Mouse (Mus musculus) embryonic facial prominence, embryonic 15.5 days (tissue): Measurements from ENCODE around the gene Gm10322. TPM values are rescaled to one million over a fixed set of nuclear protein-coding genes. Genes with fewer than 3 reads are reported as not detected.

Experiments
- ATAC-seq: fragments of 200-750 bp; cut with Nextera tagmentation; 2 replicates; pipeline ENCODE4 v1.8.0; 2017; ENCODE audit warnings: low read depth, moderate TSS enrichment; ENCODE audit not compliant: insufficient number of reproducible peaks, low FRiP score, low TSS enrichment
- H3K27ac ChIP-seq: fragments of 300-500 bp; sonication (generic); replicated peaks from 2 replicates; pipeline ENCODE4 v1.5.1; 2015; ENCODE audit warnings: mild to moderate bottlenecking, inconsistent platforms
- H3K27me3 ChIP-seq: fragments of 300-500 bp; sonication (generic); 2 replicates; pipeline ENCODE4 v1.6.1; 2015; ENCODE audit warnings: inconsistent platforms
- H3K36me3 ChIP-seq: fragments of 300-500 bp; sonication (generic); 2 replicates; pipeline ENCODE4 v1.6.1; 2015; ENCODE audit warnings: mild to moderate bottlenecking, inconsistent platforms
- H3K4me1 ChIP-seq: fragments of 300-500 bp; sonication (generic); 2 replicates; pipeline ENCODE4 v1.6.1; 2015; ENCODE audit warnings: inconsistent platforms
- H3K4me2 ChIP-seq: fragments of 300-500 bp; sonication (generic); replicated peaks from 2 replicates; pipeline ENCODE4 v1.6.1; 2015; ENCODE audit warnings: mild to moderate bottlenecking, inconsistent platforms
- H3K4me3 ChIP-seq: fragments of 300-500 bp; sonication (generic); replicated peaks from 2 replicates; pipeline ENCODE4 v1.5.1; 2015; ENCODE audit warnings: mild to moderate bottlenecking, inconsistent platforms
- H3K9ac ChIP-seq: fragments of 300-500 bp; sonication (generic); 2 replicates; pipeline ENCODE4 v1.6.1; 2015; ENCODE audit warnings: inconsistent platforms
- H3K9me3 ChIP-seq: fragments of 300-500 bp; sonication (generic); replicated peaks from 2 replicates; pipeline ENCODE4 v1.6.1; 2016; ENCODE audit warnings: inconsistent platforms
- WGBS: fragments of 180-500 bp; shearing (Covaris S2); methylation state at CpG from one replicate; pipeline ENCODE4 v1.1.7; 2015; 5-methylcytosine and 5-hydroxymethylcytosine counted together
- polyA plus RNA-seq: library from polyadenylated mRNA; unstranded; fragments of >200 nt; fragmentation: Nextera tagmentation; extraction: Ambion mirVana; gene quantifications from 2 replicates; pipeline ENCODE4 v1.2.1, GENCODE M21; 2015

Gene Gm10322
- polyA plus RNA-seq, 1 experiment from 2014 or later, result not detected

DNA sequence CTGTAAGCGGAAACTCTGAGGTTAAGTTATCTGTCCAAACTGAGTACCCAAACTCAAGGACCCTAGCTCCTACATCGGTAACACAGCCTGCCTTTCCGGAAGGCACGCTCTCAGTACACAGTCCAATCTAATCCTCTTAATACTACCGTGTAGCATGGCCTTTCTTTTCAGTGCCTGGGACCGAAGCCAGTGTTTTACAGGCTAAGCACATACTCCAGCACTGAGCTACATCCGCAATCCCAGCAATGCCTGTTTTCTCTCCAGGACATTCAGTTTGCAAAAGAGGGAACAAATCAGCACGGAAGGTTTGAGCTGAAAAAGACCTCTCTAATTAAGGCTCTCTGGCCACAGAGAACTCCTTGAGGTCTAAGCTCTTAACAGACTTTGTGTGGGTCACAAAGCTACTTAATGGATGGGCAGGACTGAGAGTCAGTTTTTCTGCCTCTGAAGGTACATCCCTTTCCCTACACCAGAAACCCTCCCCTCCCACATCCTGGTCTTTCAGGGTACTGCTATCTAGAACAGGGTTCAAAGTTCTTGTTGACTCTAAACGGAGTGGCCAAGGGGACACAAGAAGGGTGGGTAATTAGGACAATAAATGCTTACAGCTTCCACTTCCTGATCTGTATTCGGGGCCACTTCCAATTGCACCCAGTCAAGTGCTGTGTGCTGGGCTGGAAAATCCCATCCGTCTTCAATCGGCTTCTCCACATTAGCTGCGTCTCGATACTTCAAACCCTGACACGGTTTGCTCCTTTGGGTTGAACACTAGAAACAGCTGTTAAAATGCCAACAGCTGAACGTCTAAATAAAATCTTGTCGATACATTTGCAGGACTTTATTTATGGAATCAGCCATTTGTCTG lies 13.0 kb downstream of the Gm10322 start:
- Histone ChIP-seq H3K27me3 (no peaks in the 10 kb centered on the region), H3K4me2 (no peak overlapping the region), H3K27ac (0 out of 2 replicates have a peak overlapping the region, but pooled peaks have one; percentile 23), H3K4me3 (no peak overlapping the region), H3K4me1 (0 out of 2 replicates have a peak, but pooled peaks cover 3% of the 10 kb centered on the region), H3K9me3 (no peaks in the 10 kb centered on the region), H3K36me3 (no peaks in the 10 kb centered on the region), H3K9ac (no peak overlapping the region)
- no peak for ATAC-seq
- WGBS, result 56% methylated on average over 17 of the region's 17 CpGs

DNA sequence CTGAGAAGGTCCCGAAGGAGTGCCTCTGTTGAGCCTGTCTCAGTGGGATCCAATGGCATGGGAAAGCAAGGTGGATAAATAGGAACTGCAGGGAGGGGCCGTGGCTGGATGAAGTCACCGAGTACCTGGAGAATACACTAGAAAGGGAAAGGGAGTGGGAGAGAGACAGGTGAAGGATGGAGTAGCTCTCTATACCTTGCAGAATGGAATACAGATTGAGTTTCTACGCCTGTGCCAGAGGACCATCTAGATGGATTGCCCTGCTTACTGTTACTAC lies 13.6 kb downstream of the Gm10322 start:
- WGBS, result 82% methylated on average over 4 of the region's 4 CpGs
- Histone ChIP-seq H3K4me1 (0 out of 2 replicates have a peak, but pooled peaks cover 3% of the 10 kb centered on the region), H3K4me2 (no peak overlapping the region), H3K9me3 (no peaks in the 10 kb centered on the region), H3K4me3 (no peak overlapping the region), H3K36me3 (no peaks in the 10 kb centered on the region), H3K9ac (no peak overlapping the region), H3K27me3 (no peaks in the 10 kb centered on the region), H3K27ac (no peak overlapping the region)
- no peak for ATAC-seq

GRCm38 (mm10) chr10:59636048-59636447 lies 20.2 kb downstream of the Gm10322 start:
- WGBS, result 70% methylated on average over 2 of the region's 2 CpGs
- no peaks in the 10 kb centered on the region for H3K27me3 ChIP-seq
- no peaks in the 10 kb centered on the region for H3K36me3 ChIP-seq
- H3K4me3 ChIP-seq, result no peak overlapping the region
- no peaks in the 10 kb centered on the region for H3K9me3 ChIP-seq
- H3K4me2 ChIP-seq, result no peak overlapping the region
- ATAC-seq, result no peak
- peaks cover 18% of the 10 kb centered on the region; the same call in 1 of the 2 replicates for H3K4me1 ChIP-seq
- H3K27ac ChIP-seq, result no peak overlapping the region; the same call in 1 of the 2 replicates
- H3K9ac ChIP-seq, result no peak overlapping the region

DNA sequence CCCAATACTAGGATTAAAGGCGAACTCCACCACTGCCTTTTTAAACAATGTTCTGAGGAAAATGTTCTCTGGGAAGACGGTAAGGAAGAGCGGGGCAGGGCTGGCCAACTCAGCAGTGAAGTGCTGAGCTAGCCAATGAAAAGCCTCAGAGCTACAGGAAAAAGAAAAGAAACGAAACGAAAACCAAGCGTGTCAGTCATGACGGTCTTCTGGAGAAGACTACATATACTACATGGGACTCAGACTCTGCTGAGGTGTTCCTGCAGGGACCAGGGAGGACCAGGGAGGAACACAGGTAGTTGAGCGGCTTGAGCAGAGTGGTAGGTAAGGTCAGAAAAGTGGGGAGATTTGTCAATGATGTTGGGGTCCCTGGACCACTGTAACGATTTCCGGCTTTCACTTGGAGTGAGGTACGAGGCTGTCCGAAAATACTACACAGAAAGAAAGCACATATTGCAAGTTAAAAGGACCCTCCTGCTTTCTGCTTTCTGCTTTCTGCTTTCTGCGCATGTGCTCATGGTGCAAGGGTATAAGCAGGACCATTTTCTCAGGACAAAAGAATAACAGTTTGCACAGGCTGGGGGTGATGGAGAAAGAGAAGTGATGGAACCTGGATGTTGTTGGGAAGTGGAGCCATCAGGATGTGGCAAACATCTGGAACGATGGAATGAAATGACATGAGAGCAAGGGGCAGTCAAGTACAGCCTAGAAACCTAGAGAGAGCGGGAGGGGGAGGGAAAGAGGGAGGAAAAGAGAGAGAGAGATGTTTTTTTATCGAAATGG lies 21.1 kb downstream of the Gm10322 start:
- peaks cover 18% of the 10 kb centered on the region; the same call in 1 of the 2 replicates for H3K4me1 ChIP-seq
- peak overlapping the region; percentile 33 for H3K4me3 ChIP-seq
- no peaks in the 10 kb centered on the region for H3K36me3 ChIP-seq
- no peaks in the 10 kb centered on the region for H3K9me3 ChIP-seq
- no peak overlapping the region for H3K9ac ChIP-seq
- 47% methylated on average over 16 of the region's 16 CpGs for WGBS
- H3K4me2 ChIP-seq, result peak overlapping the region; percentile 30
- peak; percentile 39; the same call in 1 of the 2 replicates for ATAC-seq
- no peaks in the 10 kb centered on the region for H3K27me3 ChIP-seq
- H3K27ac ChIP-seq, result peak overlapping the region; percentile 82

- peak overlapping the region; percentile 82 for H3K27ac ChIP-seq
- ATAC-seq, result peak; percentile 73
Measured at GRCm38 (mm10) chr10:59637596-59638124, 21.8 kb downstream of the Gm10322 start.

DNA sequence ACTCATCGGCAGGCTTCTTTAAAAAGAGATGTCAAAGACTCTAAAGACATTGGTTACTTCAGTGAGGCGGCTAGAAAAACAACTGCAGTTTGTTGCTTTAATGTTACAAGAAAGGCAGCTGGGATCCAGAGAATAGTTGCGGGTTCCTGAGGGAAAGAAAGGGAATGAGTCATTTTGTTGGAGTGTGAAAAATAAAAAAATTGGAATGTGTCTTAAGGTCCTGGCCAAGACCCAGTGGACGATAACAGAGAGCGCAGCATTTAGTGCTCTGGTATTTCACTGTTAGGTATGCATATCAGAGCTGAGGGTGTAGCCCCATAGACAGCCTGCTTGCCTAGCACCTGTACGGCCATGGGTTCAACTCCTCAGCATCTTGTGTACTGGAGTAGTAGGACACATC lies 22.7 kb downstream of the Gm10322 start:
- H3K27me3 ChIP-seq, result no peaks in the 10 kb centered on the region
- H3K9me3 ChIP-seq, result no peaks in the 10 kb centered on the region
- 66% methylated on average over 6 of the region's 6 CpGs for WGBS
- no peak overlapping the region for H3K4me3 ChIP-seq
- H3K4me2 ChIP-seq, result no peak overlapping the region
- no peak overlapping the region for H3K9ac ChIP-seq
- no peaks in the 10 kb centered on the region for H3K36me3 ChIP-seq
- H3K27ac ChIP-seq, result peak overlapping the region; percentile 58; the same call in 1 of the 2 replicates
- peaks cover 18% of the 10 kb centered on the region; the same call in 1 of the 2 replicates for H3K4me1 ChIP-seq
- no peak for ATAC-seq

More at GRCm38 (mm10) chr10:59637596-59638124, 21.8 kb downstream of the Gm10322 start:
- Histone ChIP-seq H3K36me3 (no peaks in the 10 kb centered on the region), H3K27me3 (no peaks in the 10 kb centered on the region), H3K9ac (no peak overlapping the region), H3K4me2 (peak overlapping the region; percentile 30), H3K9me3 (no peaks in the 10 kb centered on the region), H3K4me3 (peak overlapping the region; percentile 33; the same call in 1 of the 2 replicates), H3K4me1 (peaks cover 18% of the 10 kb centered on the region; the same call in 1 of the 2 replicates)
- 39% methylated on average over 7 of the region's 7 CpGs for WGBS

DNA sequence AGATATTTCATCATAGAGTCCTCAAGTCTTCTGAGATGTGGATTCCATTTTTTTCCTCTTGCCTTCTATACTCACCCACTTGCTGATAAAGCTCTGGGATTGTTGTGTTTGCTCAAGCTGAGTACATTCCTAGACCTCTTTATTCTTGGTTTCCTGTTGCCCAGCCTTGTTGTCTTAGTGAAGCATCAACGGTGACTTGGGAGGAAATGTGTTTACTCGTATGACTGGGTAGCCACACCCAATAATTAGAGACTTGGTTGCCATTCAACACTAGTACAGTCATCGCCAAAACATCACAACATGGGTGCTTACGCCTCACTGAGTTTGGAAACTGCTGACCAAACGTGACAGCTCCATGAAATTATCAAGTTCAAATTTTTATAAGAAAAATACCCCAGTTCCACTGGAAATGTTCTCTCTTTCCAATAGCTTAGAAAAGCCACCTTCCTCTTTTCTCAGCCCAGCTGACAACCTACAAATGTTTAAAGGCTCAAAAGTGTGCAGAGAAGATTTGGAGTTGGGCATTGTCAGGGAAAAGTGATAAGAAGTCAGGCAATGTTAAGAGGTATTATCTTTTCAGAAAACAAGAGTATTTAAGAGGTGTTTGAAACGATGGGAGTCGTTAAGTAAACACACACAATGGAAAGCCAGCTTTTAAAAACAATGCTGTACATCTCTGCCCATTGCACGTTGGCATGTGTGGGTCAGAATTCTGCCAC lies 27.0 kb downstream of the Gm10322 start:
- WGBS, result 62% methylated on average over 8 of the region's 8 CpGs
- no peaks in the 10 kb centered on the region for H3K9me3 ChIP-seq
- ATAC-seq, result no peak
- no peaks in the 10 kb centered on the region for H3K27me3 ChIP-seq
- no peaks in the 10 kb centered on the region for H3K36me3 ChIP-seq
- no peak overlapping the region for H3K4me3 ChIP-seq
- H3K4me1 ChIP-seq, result peaks cover 6% of the 10 kb centered on the region; the same call in 1 of the 2 replicates
- H3K27ac ChIP-seq, result no peak overlapping the region
- H3K9ac ChIP-seq, result no peak overlapping the region
- no peak overlapping the region for H3K4me2 ChIP-seq

DNA sequence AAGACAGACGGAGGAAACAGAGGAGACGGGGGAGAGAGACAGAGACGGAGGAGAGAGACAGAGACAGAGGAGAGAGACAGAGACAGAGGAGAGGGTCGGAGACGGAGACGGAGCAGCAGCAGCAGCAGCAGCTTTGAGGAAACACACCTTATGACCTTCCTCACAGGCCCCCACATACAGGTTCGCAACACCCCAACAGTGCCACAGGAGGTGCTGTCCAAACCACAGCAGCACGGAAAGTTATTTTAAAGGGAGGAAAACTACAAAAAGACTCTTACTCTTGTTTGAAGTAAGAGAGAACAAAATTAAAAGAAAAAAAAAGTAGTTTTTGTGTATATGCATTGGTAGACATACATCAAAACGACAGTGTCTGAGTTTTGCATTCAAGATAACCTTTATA lies 27.8 kb downstream of the Gm10322 start:
- Histone ChIP-seq H3K9me3 (no peaks in the 10 kb centered on the region), H3K27me3 (no peaks in the 10 kb centered on the region), H3K27ac (no peak overlapping the region), H3K4me1 (no peaks in the 10 kb centered on the region), H3K9ac (no peak overlapping the region), H3K4me3 (no peak overlapping the region), H3K36me3 (no peaks in the 10 kb centered on the region), H3K4me2 (no peak overlapping the region)
- 74% methylated on average over 9 of the region's 9 CpGs for WGBS
- ATAC-seq, result no peak

DNA sequence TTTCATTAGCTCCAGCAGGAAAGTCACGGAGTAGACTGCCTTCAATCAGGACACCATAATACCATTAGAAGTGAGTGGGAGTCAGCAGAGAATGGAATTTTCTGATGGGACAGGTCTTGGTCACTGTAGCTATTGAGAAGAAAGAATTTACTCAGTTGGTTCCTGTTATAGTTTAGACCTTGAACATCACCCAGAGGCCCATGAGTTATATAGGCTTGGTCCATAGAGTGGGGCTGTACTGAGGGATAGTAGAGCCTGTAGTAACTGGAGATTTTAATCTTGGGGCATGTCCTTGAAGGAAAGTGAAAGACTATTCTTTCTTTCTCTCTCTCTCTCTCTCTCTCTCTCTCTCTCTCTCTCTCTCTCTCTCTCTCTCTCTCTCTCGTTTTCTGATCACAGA lies 28.8 kb downstream of the Gm10322 start:
- Histone ChIP-seq H3K4me1 (no peaks in the 10 kb centered on the region), H3K27me3 (no peaks in the 10 kb centered on the region), H3K9me3 (no peaks in the 10 kb centered on the region), H3K4me3 (no peak overlapping the region), H3K27ac (no peak overlapping the region), H3K36me3 (no peaks in the 10 kb centered on the region), H3K9ac (no peak overlapping the region), H3K4me2 (no peak overlapping the region)
- ATAC-seq, result no peak
- 58% methylated on average over 2 of the region's 2 CpGs for WGBS

DNA sequence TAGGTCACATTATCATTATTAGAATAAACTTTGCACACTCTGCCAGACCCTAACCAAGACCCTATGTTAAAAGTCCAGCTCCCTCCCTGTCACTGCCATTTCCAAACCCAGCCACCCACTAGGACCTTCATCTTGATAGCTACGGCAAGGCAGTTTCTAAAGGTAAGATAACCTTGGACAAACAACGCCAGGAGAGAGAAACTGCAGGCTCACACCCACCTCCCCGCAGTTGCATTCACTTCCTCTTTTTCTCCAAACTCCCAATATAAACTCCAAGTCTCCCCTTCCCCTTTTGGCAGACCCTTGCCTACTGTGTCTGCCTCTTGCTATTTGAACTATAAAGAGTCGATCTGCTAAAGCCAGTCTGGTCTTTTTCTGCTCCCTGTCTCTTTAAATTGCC lies 29.3 kb downstream of the Gm10322 start:
- H3K9ac ChIP-seq, result no peak overlapping the region
- H3K27ac ChIP-seq, result no peak overlapping the region
- no peaks in the 10 kb centered on the region for H3K4me1 ChIP-seq
- H3K36me3 ChIP-seq, result no peaks in the 10 kb centered on the region
- H3K4me2 ChIP-seq, result no peak overlapping the region
- H3K4me3 ChIP-seq, result no peak overlapping the region
- ATAC-seq, result no peak
- H3K27me3 ChIP-seq, result no peaks in the 10 kb centered on the region
- WGBS, result 77% methylated on average over 4 of the region's 4 CpGs
- no peaks in the 10 kb centered on the region for H3K9me3 ChIP-seq
